Mouse (Mus musculus): ENCODE measurements around the gene Tnfsf15. TPM values are rescaled to one million over a fixed set of nuclear protein-coding genes. Genes with fewer than 3 reads are reported as not detected.
A peak's percentile ranks its signal among the peaks of the same experiment; 100 is the strongest.

The Tnfsf15 gene
- polyA plus RNA-seq, 1 experiment from 2014 or later: 0.02 TPM

GRCm38 (mm10) chr4:63757527-63758154 lies 12.7 kb upstream of the Tnfsf15 start:
- Histone ChIP-seq H3K9ac (no peak overlapping the region), H3K36me3 (no peaks in the 10 kb centered on the region), H3K9me3 (replicated peaks) (no peaks in the 10 kb centered on the region), H3K4me2 (no peak overlapping the region), H3K27ac (no peak overlapping the region), H3K4me3 (replicated peaks) (no peak overlapping the region), H3K4me1 (replicated peaks) (no peaks in the 10 kb centered on the region), H3K27me3 (no peaks in the 10 kb centered on the region)
- ATAC-seq (ENCODE audit: low read depth) (no peak), DNase-seq (no peak)
- WGBS (ENCODE audit: insufficient replicate concordance): 52% methylated on average over 6 of the region's 6 CpGs

GRCm38 (mm10) chr4:63756072-63756471 lies 11.2 kb upstream of the Tnfsf15 start:
- Histone ChIP-seq H3K9me3 (replicated peaks) (no peaks in the 10 kb centered on the region), H3K4me1 (replicated peaks) (no peaks in the 10 kb centered on the region), H3K36me3 (no peaks in the 10 kb centered on the region), H3K9ac (no peak overlapping the region), H3K4me3 (replicated peaks) (no peak overlapping the region), H3K27me3 (no peaks in the 10 kb centered on the region), H3K27ac (no peak overlapping the region), H3K4me2 (no peak overlapping the region)
- DNase-seq: no peak
- 47% methylated on average over 2 of the region's 2 CpGs for whole genome bisulfite sequencing (ENCODE audit: insufficient replicate concordance)
- no peak for ATAC-seq (ENCODE audit: low read depth)

GRCm38 (mm10) chr4:63754467-63755020 lies 9.6 kb upstream of the Tnfsf15 start:
- no peak for DNase-seq
- no peak overlapping the region for H3K4me2 ChIP-seq
- H3K9ac ChIP-seq: no peak overlapping the region
- no peaks in the 10 kb centered on the region for H3K36me3 ChIP-seq
- H3K4me1 ChIP-seq (replicated peaks): no peaks in the 10 kb centered on the region
- H3K4me3 ChIP-seq (replicated peaks): no peak overlapping the region
- WGBS (ENCODE audit: insufficient replicate concordance): 66% methylated on average over 9 of the region's 9 CpGs
- ATAC-seq (ENCODE audit: low read depth): no peak
- H3K27me3 ChIP-seq: no peaks in the 10 kb centered on the region
- no peaks in the 10 kb centered on the region for H3K9me3 ChIP-seq (replicated peaks)
- no peak overlapping the region for H3K27ac ChIP-seq

GRCm38 (mm10) chr4:63753855-63754254 lies 8.9 kb upstream of the Tnfsf15 start:
- WGBS (ENCODE audit: insufficient replicate concordance): 43% methylated on average over 2 of the region's 2 CpGs
- DNase-seq: no peak
- H3K4me3 ChIP-seq (replicated peaks): no peak overlapping the region

GRCm38 (mm10) chr4:63752687-63753523 lies 8.0 kb upstream of the Tnfsf15 start:
- Histone ChIP-seq H3K9ac (no peak overlapping the region), H3K4me1 (replicated peaks) (no peaks in the 10 kb centered on the region), H3K4me2 (no peak overlapping the region), H3K36me3 (no peaks in the 10 kb centered on the region), H3K27ac (no peak overlapping the region), H3K4me3 (replicated peaks) (no peak overlapping the region), H3K9me3 (replicated peaks) (no peaks in the 10 kb centered on the region), H3K27me3 (no peaks in the 10 kb centered on the region)
- no peak for ATAC-seq (ENCODE audit: low read depth)
- WGBS (ENCODE audit: insufficient replicate concordance): 52% methylated on average over 16 of the region's 16 CpGs
- DNase-seq: no peak

More at GRCm38 (mm10) chr4:63753855-63754254, 8.9 kb upstream of the Tnfsf15 start:
- no peaks in the 10 kb centered on the region for H3K36me3 ChIP-seq
- no peak overlapping the region for H3K9ac ChIP-seq
- no peaks in the 10 kb centered on the region for H3K4me1 ChIP-seq (replicated peaks)
- H3K27ac ChIP-seq: no peak overlapping the region
- no peak overlapping the region for H3K4me2 ChIP-seq
- H3K9me3 ChIP-seq (replicated peaks): no peaks in the 10 kb centered on the region
- ATAC-seq (ENCODE audit: low read depth): no peak
- no peaks in the 10 kb centered on the region for H3K27me3 ChIP-seq

GRCm38 (mm10) chr4:63748061-63748730 lies 3.3 kb upstream of the Tnfsf15 start:
- WGBS (ENCODE audit: insufficient replicate concordance): 49% methylated on average over 3 of the region's 3 CpGs

GRCm38 (mm10) chr4:63745271-63745670 lies 358 bp upstream of the Tnfsf15 start:
- 0 out of 2 replicates have a peak, but pooled peaks cover 3% of the 10 kb centered on the region for H3K4me1 ChIP-seq (replicated peaks)
- 22% methylated on average over 6 of the region's 6 CpGs for WGBS (ENCODE audit: insufficient replicate concordance)
- H3K9ac ChIP-seq: no peak overlapping the region
- H3K9me3 ChIP-seq (replicated peaks): no peaks in the 10 kb centered on the region
- H3K27me3 ChIP-seq: no peaks in the 10 kb centered on the region
- no peak overlapping the region for H3K4me3 ChIP-seq (replicated peaks)
- no peaks in the 10 kb centered on the region for H3K36me3 ChIP-seq
- DNase-seq: no peak
- no peak for ATAC-seq (ENCODE audit: low read depth)
- H3K27ac ChIP-seq: no peak overlapping the region
- H3K4me2 ChIP-seq: no peak overlapping the region

More at GRCm38 (mm10) chr4:63748061-63748730, 3.3 kb upstream of the Tnfsf15 start:
- Histone ChIP-seq H3K27ac (no peak overlapping the region), H3K4me1 (replicated peaks) (0 out of 2 replicates have a peak, but pooled peaks cover 3% of the 10 kb centered on the region), H3K27me3 (no peaks in the 10 kb centered on the region), H3K4me2 (no peak overlapping the region), H3K9ac (no peak overlapping the region), H3K4me3 (replicated peaks) (no peak overlapping the region), H3K9me3 (replicated peaks) (no peaks in the 10 kb centered on the region), H3K36me3 (no peaks in the 10 kb centered on the region)
- ATAC-seq (ENCODE audit: low read depth) (no peak), DNase-seq (no peak)

GRCm38 (mm10) chr4:63743660-63744059 lies 1.3 kb downstream of the Tnfsf15 start:
- H3K27me3 ChIP-seq: no peaks in the 10 kb centered on the region
- 0 out of 2 replicates have a peak, but pooled peaks cover 3% of the 10 kb centered on the region for H3K4me1 ChIP-seq (replicated peaks)
- no peaks in the 10 kb centered on the region for H3K9me3 ChIP-seq (replicated peaks)
- H3K9ac ChIP-seq: no peak overlapping the region
- WGBS (ENCODE audit: insufficient replicate concordance): 50% methylated on average over 1 of the region's 1 CpGs
- no peak overlapping the region for H3K27ac ChIP-seq
- no peaks in the 10 kb centered on the region for H3K36me3 ChIP-seq
- H3K4me3 ChIP-seq (replicated peaks): no peak overlapping the region
- H3K4me2 ChIP-seq: no peak overlapping the region
- DNase-seq (no peak), ATAC-seq (ENCODE audit: low read depth) (peak; percentile 63)

- Histone ChIP-seq H3K9ac (no peak overlapping the region), H3K36me3 (no peaks in the 10 kb centered on the region), H3K4me3 (replicated peaks) (no peak overlapping the region), H3K27me3 (no peaks in the 10 kb centered on the region), H3K4me2 (no peak overlapping the region), H3K4me1 (replicated peaks) (0 out of 2 replicates have a peak, but pooled peaks cover 3% of the 10 kb centered on the region), H3K9me3 (replicated peaks) (no peaks in the 10 kb centered on the region), H3K27ac (no peak overlapping the region)
- 60% methylated on average over 5 of the region's 5 CpGs for WGBS (ENCODE audit: insufficient replicate concordance)
- no peak for DNase-seq
- ATAC-seq (ENCODE audit: low read depth): no peak
Observed at GRCm38 (mm10) chr4:63742763-63743371, 2.0 kb downstream of the Tnfsf15 start.

- no peak for ATAC-seq (ENCODE audit: low read depth)
- DNase-seq: no peak
- WGBS (ENCODE audit: insufficient replicate concordance): 66% methylated on average over 7 of the region's 7 CpGs
- no peak overlapping the region for H3K4me3 ChIP-seq (replicated peaks)
- H3K9ac ChIP-seq: no peak overlapping the region
- no peak overlapping the region for H3K27ac ChIP-seq
- no peaks in the 10 kb centered on the region for H3K27me3 ChIP-seq
- H3K9me3 ChIP-seq (replicated peaks): no peaks in the 10 kb centered on the region
- H3K4me2 ChIP-seq: no peak overlapping the region
- H3K36me3 ChIP-seq: no peaks in the 10 kb centered on the region
- H3K4me1 ChIP-seq (replicated peaks): 0 out of 2 replicates have a peak, but pooled peaks cover 3% of the 10 kb centered on the region
Observed at GRCm38 (mm10) chr4:63742101-63742500, 2.8 kb downstream of the Tnfsf15 start.

- H3K9me3 ChIP-seq (replicated peaks): no peaks in the 10 kb centered on the region
- no peak overlapping the region for H3K4me2 ChIP-seq
- ATAC-seq (ENCODE audit: low read depth): no peak
- H3K36me3 ChIP-seq: no peaks in the 10 kb centered on the region
- H3K9ac ChIP-seq: no peak overlapping the region
- H3K27me3 ChIP-seq: no peaks in the 10 kb centered on the region
- 0 out of 2 replicates have a peak, but pooled peaks cover 3% of the 10 kb centered on the region for H3K4me1 ChIP-seq (replicated peaks)
- WGBS (ENCODE audit: insufficient replicate concordance): 59% methylated on average over 4 of the region's 4 CpGs
- no peak overlapping the region for H3K27ac ChIP-seq
- DNase-seq: no peak
- H3K4me3 ChIP-seq (replicated peaks): no peak overlapping the region
Observed at GRCm38 (mm10) chr4:63740761-63741160, 4.2 kb downstream of the Tnfsf15 start.
